Mouse (Mus musculus): ENCODE data around the gene Zfp951. TPM values are rescaled to one million over a fixed set of nuclear protein-coding genes. Genes with fewer than 3 reads are reported as not detected.
"Not testable (repeated sequence)": the region's sequence is repeated elsewhere in the genome, so short reads cannot be mapped to it uniquely, and the experiment has no call there.

Zfp951 gene
- polyA plus RNA-seq (2015; fragmentation: Nextera tagmentation; extraction: Ambion mirVana): 3.5 and 3.9 TPM in 2 replicates

DNA sequence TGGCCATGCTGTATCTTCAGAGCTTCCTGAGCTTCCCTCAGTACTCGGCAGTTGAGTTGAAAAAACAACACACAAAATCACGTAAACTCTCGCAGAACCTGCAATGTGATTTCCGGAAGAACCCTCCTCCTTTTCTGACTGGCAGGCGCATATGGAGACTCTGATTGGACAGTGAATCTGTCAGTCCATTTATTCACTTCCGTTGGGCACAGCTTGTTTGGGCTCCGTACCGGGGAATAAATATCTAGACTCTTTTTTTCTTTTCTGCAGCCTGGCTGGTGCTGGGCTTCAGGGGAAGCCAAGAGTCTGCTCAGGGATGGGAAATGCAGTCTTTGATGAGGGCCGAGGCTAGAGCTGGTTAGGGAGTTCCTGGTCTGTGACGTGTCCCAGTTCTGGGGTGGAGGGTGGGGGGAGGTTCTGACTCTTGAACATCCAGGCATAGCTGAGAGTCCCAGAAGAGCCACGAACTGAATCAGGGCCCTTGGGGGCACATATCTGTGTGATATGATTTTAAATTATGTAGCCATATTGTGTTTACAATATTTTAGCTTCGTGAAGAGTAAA, at the start of gene Zfp951:
Gene Zfp951 (minus strand): TSS at position 109 of the 564 bp plus-strand sequence.
- H3K27ac ChIP-seq (ENCODE audit: low read length): not testable (repeated sequence)
- H3K4me3 ChIP-seq (ENCODE audit: low read depth, low read length): peak within 1 kb of the TSS; percentile 20

DNA sequence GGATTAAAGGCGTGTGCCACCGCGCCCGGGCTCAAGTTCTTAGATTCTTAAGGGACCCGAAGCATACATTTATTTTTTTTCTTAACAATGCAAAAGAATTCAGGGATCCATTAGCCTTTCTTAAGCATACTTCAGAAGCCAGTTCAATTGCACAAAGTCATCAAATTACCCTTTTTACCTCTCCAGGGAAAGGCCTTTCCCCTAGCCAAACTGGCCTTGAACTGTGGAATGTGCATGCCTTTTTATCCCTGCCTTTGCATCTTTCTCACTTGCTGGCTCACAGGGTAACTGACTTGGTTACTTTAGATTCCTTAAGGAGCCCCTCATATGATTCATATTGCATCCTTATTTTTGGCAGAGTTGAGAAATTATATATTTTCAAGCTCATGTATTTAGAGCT, 46.7 kb upstream of the Zfp951 start:
- H3K9ac ChIP-seq (ENCODE audit: low read depth, low read length); ATAC-seq; H3K4me3 ChIP-seq (ENCODE audit: low read depth, low read length); H3K4me2 ChIP-seq (ENCODE audit: low read length); H3K4me1 ChIP-seq (ENCODE audit: control insufficient read depth, insufficient read depth, low read length); H3K27ac ChIP-seq (ENCODE audit: low read length); H3K9me3 ChIP-seq (replicated peaks; ENCODE audit: control insufficient read depth, low read length, poor library complexity, severe bottlenecking); H3K36me3 ChIP-seq (ENCODE audit: control insufficient read depth, insufficient read depth, low read length); H3K27me3 ChIP-seq (ENCODE audit: control insufficient read depth, insufficient read depth, low read depth, low read length): not testable (repeated sequence)
- 90% methylated on average over 5 of the region's 5 CpGs for WGBS

More for the DNA sequence above, at the start of gene Zfp951:
- H3K9me3 ChIP-seq (replicated peaks; ENCODE audit: control insufficient read depth, low read length, poor library complexity, severe bottlenecking); H3K9ac ChIP-seq (ENCODE audit: low read depth, low read length); H3K27me3 ChIP-seq (ENCODE audit: control insufficient read depth, insufficient read depth, low read depth, low read length); H3K36me3 ChIP-seq (ENCODE audit: control insufficient read depth, insufficient read depth, low read length); H3K4me1 ChIP-seq (ENCODE audit: control insufficient read depth, insufficient read depth, low read length): not testable (repeated sequence)
- peak; percentile 98 for ATAC-seq
- 46% methylated on average over 11 of the region's 12 CpGs for WGBS
- H3K4me2 ChIP-seq (ENCODE audit: low read length): peak within 1 kb of the TSS; percentile 14; the same call in 1 of the 2 replicates

DNA sequence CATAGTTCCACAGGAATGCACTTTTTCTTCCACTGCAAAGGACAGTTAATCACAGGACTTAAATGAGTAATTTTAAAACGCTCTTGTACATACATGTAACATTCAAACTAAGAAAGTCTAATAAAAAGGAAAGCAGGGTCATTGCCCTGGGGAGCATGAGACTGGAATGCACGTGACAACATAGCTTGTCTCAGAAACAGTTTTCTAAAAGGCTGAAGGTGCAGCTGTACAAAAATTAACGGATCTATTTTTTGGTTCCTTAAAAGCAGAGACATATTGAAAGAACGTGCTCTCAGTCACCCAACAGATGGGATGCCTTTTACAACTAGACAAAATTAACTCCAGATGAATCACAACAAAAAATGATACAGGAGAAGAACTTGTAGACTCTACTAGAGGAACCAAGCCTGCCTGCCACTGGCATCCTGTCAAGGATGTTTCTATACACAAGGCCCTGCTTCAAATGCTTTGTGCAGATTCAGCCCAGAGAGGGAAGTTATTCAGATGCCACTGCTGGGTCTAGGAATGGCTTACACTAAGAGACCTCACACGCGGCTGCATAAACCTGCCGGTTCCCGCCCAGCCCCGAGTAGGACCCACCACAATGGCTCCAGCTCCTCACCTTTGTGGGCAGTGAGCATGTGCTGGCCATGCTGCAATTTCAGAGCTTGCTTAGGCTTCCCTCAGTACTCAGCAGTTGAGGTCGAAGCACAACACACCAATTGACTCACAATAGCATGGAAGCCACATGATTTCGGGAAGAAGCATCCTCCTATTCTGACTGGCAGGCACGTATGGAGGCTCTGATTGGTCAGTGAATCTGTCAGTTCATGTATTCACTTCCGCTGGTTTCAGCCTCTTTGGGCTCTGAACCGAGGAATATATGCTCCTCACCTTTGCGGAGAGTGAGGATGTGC, 567 bp downstream of the Zfp951 start:
- peak; percentile 94 for ATAC-seq
- WGBS: 54% methylated on average over 10 of the region's 15 CpGs
- not testable (repeated sequence) for H3K9ac ChIP-seq (ENCODE audit: low read depth, low read length); H3K9me3 ChIP-seq (replicated peaks; ENCODE audit: control insufficient read depth, low read length, poor library complexity, severe bottlenecking); H3K27ac ChIP-seq (ENCODE audit: low read length); H3K27me3 ChIP-seq (ENCODE audit: control insufficient read depth, insufficient read depth, low read depth, low read length); H3K36me3 ChIP-seq (ENCODE audit: control insufficient read depth, insufficient read depth, low read length); H3K4me1 ChIP-seq (ENCODE audit: control insufficient read depth, insufficient read depth, low read length)
- Histone ChIP-seq H3K4me3 (ENCODE audit: low read depth, low read length) (peak overlapping the region; percentile 20), H3K4me2 (ENCODE audit: low read length) (peak overlapping the region; percentile 14; the same call in 1 of the 2 replicates)

DNA sequence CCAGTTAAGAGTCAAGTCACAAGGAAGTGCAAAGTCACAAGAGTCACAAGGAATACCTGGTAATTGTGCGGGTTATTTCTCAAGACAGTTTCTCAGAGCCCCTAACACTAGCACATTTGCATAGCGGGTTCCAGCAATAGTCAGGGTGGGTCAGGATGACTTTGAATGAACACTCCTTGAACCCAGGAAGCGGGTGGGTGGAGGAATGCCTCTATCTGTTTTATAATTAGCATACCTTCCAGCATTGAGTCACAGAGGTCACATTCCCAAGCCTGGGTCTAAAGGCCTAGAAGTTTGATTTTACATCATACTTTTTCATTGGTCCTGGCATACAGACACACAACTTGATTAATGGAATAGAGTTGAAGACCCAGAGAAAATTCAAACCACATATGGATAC, 5.3 kb downstream of the Zfp951 start:
- not testable (repeated sequence) for H3K36me3 ChIP-seq (ENCODE audit: control insufficient read depth, insufficient read depth, low read length); H3K27me3 ChIP-seq (ENCODE audit: control insufficient read depth, insufficient read depth, low read depth, low read length); H3K9ac ChIP-seq (ENCODE audit: low read depth, low read length); H3K27ac ChIP-seq (ENCODE audit: low read length); H3K4me1 ChIP-seq (ENCODE audit: control insufficient read depth, insufficient read depth, low read length); H3K4me2 ChIP-seq (ENCODE audit: low read length); H3K4me3 ChIP-seq (ENCODE audit: low read depth, low read length); H3K9me3 ChIP-seq (replicated peaks; ENCODE audit: control insufficient read depth, low read length, poor library complexity, severe bottlenecking); ATAC-seq
- WGBS: 83% methylated on average over 3 of the region's 3 CpGs

DNA sequence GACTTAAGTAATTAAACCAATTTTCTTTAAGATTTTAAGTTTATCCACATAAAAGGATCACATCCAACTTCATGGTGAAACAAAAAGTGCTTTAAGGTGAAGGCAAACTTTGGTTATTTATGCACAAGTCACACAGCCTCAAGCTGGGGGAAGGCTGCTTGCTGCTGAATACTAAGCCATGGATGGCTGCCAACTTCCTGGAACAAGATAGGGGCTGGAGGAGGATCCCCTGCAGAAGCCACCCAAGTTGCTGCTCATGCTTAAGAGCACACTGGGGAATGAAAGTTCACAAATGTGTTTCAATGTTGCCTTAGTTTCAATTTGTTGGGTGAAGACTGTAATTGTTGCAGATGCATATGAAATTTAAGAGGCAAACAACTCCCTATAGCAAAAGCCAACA, 26.5 kb downstream of the Zfp951 start:
- peaks cover 41% of the 10 kb centered on the region for H3K9me3 ChIP-seq (replicated peaks; ENCODE audit: control insufficient read depth, low read length, poor library complexity, severe bottlenecking)
- no peak for ATAC-seq

DNA sequence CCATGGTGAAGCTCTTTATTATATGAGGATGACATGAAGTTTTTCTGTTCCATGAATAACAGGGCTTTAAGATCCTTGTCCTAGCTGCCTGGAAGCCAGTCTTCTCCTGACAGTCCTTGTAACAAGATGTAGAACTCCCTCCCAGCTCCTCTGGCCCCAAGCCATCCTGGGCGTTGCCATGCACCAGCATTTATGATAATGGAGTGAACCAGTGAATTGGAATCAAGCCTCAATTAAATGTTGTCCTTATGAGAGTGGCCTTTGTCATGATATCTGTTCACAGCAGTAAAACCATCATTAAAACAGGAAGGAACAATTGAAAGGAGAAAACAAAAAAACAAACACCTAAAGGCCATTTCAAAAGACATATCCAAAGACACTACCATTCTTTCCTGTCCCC, 30.3 kb downstream of the Zfp951 start:
- no peaks in the 10 kb centered on the region for H3K36me3 ChIP-seq (ENCODE audit: control insufficient read depth, insufficient read depth, low read length)
- no peak overlapping the region for H3K27ac ChIP-seq (ENCODE audit: low read length)
- H3K4me1 ChIP-seq (ENCODE audit: control insufficient read depth, insufficient read depth, low read length): no peaks in the 10 kb centered on the region
- no peak overlapping the region for H3K9ac ChIP-seq (ENCODE audit: low read depth, low read length)
- no peak for ATAC-seq
- no peak overlapping the region for H3K4me2 ChIP-seq (ENCODE audit: low read length)
- no peaks in the 10 kb centered on the region for H3K27me3 ChIP-seq (ENCODE audit: control insufficient read depth, insufficient read depth, low read depth, low read length)
- WGBS: 74% methylated on average over 1 of the region's 1 CpGs
- peaks cover 40% of the 10 kb centered on the region for H3K9me3 ChIP-seq (replicated peaks; ENCODE audit: control insufficient read depth, low read length, poor library complexity, severe bottlenecking)
- H3K4me3 ChIP-seq (ENCODE audit: low read depth, low read length): no peak overlapping the region

More for the DNA sequence above, 26.5 kb downstream of the Zfp951 start:
- no peaks in the 10 kb centered on the region for H3K4me1 ChIP-seq (ENCODE audit: control insufficient read depth, insufficient read depth, low read length)
- no peaks in the 10 kb centered on the region for H3K27me3 ChIP-seq (ENCODE audit: control insufficient read depth, insufficient read depth, low read depth, low read length)
- H3K4me3 ChIP-seq (ENCODE audit: low read depth, low read length): no peak overlapping the region
- no peak overlapping the region for H3K27ac ChIP-seq (ENCODE audit: low read length)
- H3K4me2 ChIP-seq (ENCODE audit: low read length): no peak overlapping the region
- no peak overlapping the region for H3K9ac ChIP-seq (ENCODE audit: low read depth, low read length)
- no peaks in the 10 kb centered on the region for H3K36me3 ChIP-seq (ENCODE audit: control insufficient read depth, insufficient read depth, low read length)

DNA sequence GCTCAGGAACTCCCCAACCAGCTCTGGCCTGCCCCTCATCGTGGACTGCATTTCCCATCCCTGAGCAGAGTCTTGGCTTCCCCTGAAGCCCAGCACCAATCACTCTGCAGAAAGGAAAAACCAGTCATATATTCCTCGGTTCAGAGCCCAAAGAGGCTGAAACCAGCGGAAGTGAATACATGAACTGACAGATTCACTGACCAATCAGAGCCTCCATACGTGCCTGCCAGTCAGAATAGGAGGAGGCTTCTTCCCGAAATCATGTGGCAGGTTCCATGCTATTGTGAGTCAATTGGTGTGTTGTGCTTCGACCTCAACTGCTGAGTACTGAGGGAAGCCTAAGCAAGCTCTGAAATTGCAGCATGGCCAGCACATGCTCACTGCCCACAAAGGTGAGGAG, 89.7 kb downstream of the Zfp951 start:
- not testable (repeated sequence) for H3K27me3 ChIP-seq (ENCODE audit: control insufficient read depth, insufficient read depth, low read depth, low read length); H3K36me3 ChIP-seq (ENCODE audit: control insufficient read depth, insufficient read depth, low read length); H3K4me2 ChIP-seq (ENCODE audit: low read length); H3K27ac ChIP-seq (ENCODE audit: low read length); H3K9me3 ChIP-seq (replicated peaks; ENCODE audit: control insufficient read depth, low read length, poor library complexity, severe bottlenecking); H3K4me3 ChIP-seq (ENCODE audit: low read depth, low read length); ATAC-seq; H3K9ac ChIP-seq (ENCODE audit: low read depth, low read length); H3K4me1 ChIP-seq (ENCODE audit: control insufficient read depth, insufficient read depth, low read length)
- WGBS: 87% methylated on average over 6 of the region's 6 CpGs

Other genes with a start within 250 kb of the Zfp951 start
- gene Abcg3, start 122.6 kb upstream of the Zfp951 start, polyA plus RNA-seq (2015; fragmentation: Nextera tagmentation; extraction: Ambion mirVana): 0.25 and 0.41 TPM in 2 replicates

Data from midbrain, embryonic 16.5 days (tissue).